Mouse (Mus musculus) cerebellum, adult 11-12 months (tissue): ENCODE data around the gene Dcp1b.
A peak's percentile ranks its signal among the peaks of the same experiment; 100 is the strongest.
"Not testable (repeated sequence)": the region's sequence is repeated elsewhere in the genome, so short reads cannot be mapped to it uniquely, and the experiment has no call there.

Experiments used
- DNase-seq: peaks from one replicate; pipeline ENCODE4 v3.0.0; 2022

Dcp1b gene

DNA sequence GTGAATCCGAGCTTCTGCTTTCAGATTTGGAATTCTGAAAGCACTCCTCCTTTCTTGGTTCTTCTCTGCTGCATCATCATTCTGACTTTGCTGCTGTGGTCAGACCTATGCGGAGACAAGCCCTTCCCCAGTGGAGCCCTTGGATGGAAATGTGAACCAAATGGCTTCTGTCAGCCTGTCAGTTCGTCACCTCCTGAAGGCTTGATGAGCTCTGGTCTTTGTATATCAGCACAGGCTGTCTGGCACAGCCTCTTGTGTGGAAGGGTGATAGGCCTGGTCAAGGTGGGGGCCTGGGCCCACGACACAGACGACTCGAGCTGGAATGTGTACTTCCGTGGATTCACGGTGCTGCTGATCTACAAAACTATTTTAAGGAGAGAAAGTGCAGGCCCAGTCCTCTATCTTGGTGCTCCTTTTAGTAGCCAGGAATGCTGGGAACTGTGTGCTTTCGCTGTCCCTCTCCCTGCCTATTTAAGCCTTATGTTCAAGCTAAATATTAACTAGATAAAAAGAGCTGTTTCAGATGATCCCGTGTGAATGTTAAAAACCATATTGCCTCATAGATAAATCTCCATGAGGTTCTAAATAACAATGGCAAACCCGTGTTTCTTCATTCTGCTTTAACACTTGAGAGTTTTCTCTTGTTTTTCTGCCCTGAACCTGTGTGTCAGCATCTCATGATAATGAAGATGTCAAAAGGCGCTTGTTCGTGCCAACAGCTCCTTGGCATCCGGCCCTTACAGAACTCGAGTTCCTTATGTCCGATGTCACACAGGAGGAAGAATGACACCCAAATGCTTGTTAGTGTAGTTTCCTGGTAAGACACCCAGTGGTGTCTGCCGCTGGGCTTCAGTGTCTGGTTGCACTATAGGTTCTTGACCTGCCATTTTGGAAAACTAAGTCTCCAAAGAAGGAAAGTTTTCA lies 21.6 kb downstream of the Dcp1b start, which contains the start of gene Cacna1c:
TSS of gene Cacna1c (minus strand) at position 37 of the 924 bp plus-strand sequence.
- DNase-seq = no peak

GRCm38 (mm10) chr6:119198534-119199273 lies 23.7 kb downstream of the Dcp1b start:
- no peak for DNase-seq

DNA sequence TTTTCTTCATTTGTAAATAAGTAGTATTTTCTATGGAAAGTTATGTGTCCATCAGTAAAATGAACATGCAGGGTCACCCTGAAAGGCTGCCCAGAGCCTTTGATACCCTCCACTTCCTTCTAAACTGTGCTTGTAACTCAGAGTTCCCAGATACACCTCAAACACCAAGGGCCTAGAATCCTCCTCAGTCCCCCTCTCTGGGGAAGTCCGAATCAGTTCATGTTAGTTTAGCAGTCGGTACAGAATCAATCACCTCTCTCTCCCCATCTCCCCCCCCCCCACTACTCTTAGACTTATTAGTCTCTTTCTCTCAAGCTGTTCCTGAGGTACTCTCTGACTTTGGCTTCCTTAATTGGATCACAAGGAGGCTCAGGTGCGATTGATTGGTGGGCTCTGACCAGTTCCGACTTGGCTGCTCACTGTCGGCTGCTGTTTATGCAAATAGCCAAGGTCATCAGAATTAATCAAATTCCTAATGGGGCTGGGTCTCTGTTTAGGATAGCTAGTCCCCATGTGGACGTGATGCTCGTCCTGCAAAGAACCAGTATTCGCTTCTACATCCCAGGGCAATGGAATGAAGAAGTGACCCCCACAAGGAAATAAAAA lies 24.3 kb downstream of the Dcp1b start:
- DNase-seq = no peak

GRCm38 (mm10) chr6:119200362-119200761 lies 25.3 kb downstream of the Dcp1b start:
- DNase-seq = no peak

GRCm38 (mm10) chr6:119201575-119201974 lies 26.5 kb downstream of the Dcp1b start:
- no peak for DNase-seq

DNA sequence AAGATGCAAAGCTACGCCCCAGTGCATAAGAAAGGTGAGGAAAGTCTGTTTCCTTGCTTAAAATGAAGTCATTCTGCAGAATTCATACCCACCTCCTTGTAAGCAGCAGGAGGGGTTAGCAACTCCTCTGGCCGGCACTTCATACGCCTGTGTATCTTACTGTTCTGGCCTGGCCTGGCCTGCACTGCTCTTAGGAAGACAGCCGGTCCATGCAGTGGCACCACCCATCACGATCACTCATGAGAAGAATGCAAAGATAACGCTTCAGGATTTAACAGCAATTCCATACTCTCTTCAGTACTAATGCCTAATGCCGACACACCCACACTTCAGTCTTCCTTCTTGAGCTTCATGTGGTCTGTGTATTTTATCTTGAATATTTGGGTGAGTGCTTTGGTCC lies 29.2 kb downstream of the Dcp1b start:
- no peak for DNase-seq

GRCm38 (mm10) chr6:119204915-119205314 lies 29.9 kb downstream of the Dcp1b start:
- DNase-seq = no peak

DNA sequence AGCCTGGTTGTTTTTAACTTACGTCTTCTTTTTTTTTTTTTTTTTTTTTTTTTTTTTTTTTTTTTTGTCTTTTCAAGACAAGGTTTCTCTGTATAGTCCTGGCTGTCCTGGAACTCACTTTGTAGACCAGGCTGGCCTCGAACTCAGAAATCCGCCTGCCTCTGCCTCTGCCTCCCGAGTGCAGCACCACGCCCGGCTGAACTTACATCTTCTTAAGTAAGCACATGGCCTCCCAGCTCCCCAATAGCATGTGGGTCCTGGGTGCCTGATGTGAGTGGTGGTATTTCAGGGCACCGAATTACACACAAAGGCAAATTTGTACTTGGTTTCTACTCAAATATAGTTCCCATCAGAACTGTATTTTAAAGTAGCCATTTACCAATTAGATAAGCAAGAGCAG lies 31.0 kb downstream of the Dcp1b start:
- not testable (repeated sequence) for DNase-seq

DNA sequence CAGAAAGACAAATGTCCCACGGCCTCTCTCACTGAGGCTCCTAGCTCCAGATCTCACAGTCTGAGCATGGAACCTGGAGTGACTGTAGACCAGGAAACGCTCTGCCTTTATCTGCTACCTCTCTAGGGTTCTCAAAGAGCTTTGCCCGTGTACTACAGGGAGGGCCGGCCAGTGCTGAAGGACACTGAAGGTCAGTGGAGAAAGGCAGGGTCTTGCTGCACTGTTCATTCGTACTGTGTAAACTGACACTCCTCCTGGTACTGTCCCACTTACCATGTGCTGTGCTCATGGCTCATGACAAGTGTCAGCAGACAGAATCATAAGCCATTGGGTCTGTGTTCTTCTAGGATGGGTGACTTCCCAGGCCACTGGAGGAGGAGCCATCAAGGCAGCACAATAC lies 38.3 kb downstream of the Dcp1b start:
- DNase-seq = no peak

GRCm38 (mm10) chr6:119214190-119214589 lies 39.1 kb downstream of the Dcp1b start:
- DNase-seq = no peak

DNA sequence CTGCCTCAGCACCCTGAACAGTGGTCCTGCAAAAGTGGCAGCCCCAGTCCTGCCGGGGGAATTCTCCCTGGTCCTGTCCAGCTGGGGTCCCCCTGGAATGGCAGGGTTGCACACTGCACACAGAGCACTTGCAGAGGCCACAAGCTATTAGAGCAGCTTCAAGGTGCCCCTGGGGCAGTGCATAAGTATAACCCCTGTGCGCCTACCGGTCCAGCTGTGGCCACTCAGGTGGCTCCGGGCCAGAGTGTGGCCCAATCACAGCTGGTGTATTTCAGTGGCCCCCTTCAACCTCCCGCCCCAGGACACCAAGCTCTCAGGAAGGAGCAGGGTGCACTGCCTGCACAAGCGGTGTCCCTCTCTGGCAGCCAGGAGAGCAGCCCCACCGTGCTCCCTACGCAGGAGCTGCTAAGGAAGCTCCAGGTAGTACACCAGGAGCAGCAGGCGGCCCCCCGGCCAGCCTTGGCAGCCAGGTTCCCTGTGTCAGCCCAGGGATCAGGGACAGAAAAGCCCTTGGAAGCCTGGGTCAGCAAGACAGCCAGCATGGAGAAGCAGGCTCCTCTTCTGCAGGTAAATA lies 40.1 kb downstream of the Dcp1b start:
- DNase-seq = no peak

GRCm38 (mm10) chr6:119217661-119218060 lies 42.6 kb downstream of the Dcp1b start:
- DNase-seq = no peak

- no peak for DNase-seq
Measured at GRCm38 (mm10) chr6:119218591-119218990, 43.5 kb downstream of the Dcp1b start.

GRCm38 (mm10) chr6:119219237-119219870 lies 44.3 kb downstream of the Dcp1b start:
- DNase-seq = peak; percentile 53

- DNase-seq = no peak
Measured at GRCm38 (mm10) chr6:119220297-119220696, 45.2 kb downstream of the Dcp1b start.

GRCm38 (mm10) chr6:119224451-119225195 lies 49.6 kb downstream of the Dcp1b start:
- DNase-seq = no peak

GRCm38 (mm10) chr6:119225226-119225625 lies 50.2 kb downstream of the Dcp1b start:
- no peak for DNase-seq

DNA sequence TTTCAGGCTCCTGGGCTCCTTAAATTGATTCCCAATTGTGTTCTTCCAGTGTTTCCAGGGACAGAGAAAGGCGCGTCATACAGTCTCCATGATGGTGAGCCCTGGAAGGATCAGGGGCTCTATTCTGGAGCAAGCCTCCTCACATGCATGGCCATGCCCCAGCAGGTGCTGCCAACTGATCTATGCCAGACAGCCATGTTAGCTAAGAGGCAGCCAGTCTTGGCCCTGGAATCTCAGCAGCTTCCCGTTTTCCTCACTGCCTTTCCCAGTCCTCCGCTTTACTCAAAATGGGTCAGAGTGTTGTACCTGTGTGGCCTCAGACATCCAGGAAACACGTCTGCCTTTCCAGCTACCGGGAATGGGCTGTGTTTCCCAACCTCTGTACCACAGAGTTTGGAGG lies 50.7 kb downstream of the Dcp1b start:
- DNase-seq = no peak

DNA sequence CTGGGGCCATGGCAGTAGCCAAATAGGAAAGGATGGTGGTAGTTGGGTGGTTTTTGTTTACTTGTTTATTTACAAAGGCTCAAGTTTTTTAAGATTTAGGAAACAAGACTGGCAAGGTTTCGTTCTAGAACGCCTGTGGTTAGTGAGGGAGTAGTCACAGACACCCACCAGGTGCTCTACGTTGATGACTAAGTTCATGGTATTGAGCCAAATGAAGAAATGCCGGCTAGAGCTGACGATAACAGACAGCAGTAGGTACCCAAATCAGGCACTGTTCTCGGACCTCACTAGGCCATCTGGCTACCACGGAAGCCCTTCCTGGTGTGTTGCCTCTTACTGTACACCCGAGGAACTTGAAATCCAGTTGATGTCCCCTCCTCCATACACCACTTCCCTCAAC lies 51.9 kb downstream of the Dcp1b start:
- DNase-seq = no peak

- no peak for DNase-seq
Measured at GRCm38 (mm10) chr6:119228861-119229603, 54.0 kb downstream of the Dcp1b start.

DNA sequence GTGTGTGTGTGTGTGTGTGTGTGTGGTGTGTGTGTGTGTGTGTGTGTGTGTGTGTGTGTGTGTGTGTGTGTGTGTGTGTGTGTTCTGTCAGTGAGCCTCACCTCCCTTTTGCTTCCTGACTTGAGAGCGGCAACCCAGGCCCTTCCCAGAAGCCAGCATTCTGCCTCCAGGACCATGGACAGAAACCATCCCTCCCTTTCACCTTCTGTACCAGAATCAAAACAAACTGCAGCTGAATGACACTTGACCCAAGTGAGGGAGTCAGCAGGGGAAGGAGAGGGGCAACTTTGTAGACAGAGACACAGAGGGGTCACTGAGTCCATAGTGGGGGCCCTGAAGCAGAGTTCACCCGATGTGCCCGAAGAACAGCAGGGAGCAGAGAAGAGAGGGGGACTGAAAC lies 58.0 kb downstream of the Dcp1b start:
- no peak for DNase-seq
